Mouse (Mus musculus) splenic B cell, adult 2 months (primary cell): ENCODE measurements at regions not wholly inside any gene's neighbourhood (a gene's known extent, or its start where the extent isn't known, plus 50 kb on each side); places are given as distances from the start of the nearest gene placed in this dataset.

Experiments used
- DNase-seq: peaks from one replicate; pipeline ENCODE4 v3.0.0-alpha.2; 2011; ENCODE audit warnings: low read depth, low spot score
- H3K27me3 ChIP-seq: 2 replicates; pipeline ENCODE4 v1.6.1; 2012; ENCODE audit warnings: mild to moderate bottlenecking, low read length, moderate library complexity, mixed read lengths; ENCODE audit not compliant: control insufficient read depth, poor library complexity, insufficient read depth, severe bottlenecking
- H3K36me3 ChIP-seq: 2 replicates; pipeline ENCODE4 v1.6.1; 2012; ENCODE audit warnings: mild to moderate bottlenecking, low read length, moderate library complexity, mixed read lengths; ENCODE audit not compliant: control insufficient read depth, poor library complexity, insufficient read depth, severe bottlenecking

DNA sequence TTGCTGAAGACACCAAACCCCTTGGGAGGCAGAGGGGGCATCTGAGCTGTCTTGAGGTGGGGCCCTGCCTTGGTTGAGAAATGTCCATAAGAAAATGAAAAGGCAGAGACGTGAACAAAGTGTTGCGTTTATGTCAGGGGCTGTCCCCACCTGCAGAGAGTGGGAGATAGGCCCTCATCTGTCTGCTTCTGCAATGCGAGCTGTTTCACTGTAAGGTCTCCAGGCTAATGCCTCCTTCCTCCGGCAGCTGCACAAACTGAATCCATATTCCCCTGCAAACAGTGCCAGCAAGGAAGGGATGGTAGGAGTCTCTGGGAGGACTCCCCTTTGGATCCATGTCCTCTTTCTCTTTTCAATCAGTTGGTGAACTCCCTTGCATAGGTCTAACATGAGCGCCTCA, 263.0 kb downstream of the Sorl1 start:
- H3K27me3 ChIP-seq = no peaks in the 10 kb centered on the region
- DNase-seq = no peak
- H3K36me3 ChIP-seq = no peaks in the 10 kb centered on the region

DNA sequence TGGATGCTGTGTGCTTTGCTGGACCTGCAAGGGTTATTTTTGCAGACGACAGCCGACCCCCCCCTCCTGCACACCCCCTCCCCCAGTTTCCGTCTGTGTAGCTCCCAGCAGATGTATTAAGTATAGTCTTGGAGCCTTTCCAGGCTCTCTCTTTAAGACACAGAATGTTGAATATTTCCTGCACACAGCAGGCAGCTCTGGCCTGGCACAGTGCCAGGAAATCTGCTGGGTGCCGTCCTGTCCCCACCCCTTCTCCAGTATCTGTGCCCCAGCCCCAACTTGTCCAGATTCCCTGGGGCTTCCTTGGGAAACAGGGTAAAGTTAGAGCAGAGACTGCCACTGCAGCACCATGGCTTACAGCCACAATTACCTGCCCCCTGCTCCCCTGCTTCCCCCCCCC, 263.4 kb downstream of the Sorl1 start:
- DNase-seq = no peak
- no peaks in the 10 kb centered on the region for H3K27me3 ChIP-seq
- no peaks in the 10 kb centered on the region for H3K36me3 ChIP-seq

DNA sequence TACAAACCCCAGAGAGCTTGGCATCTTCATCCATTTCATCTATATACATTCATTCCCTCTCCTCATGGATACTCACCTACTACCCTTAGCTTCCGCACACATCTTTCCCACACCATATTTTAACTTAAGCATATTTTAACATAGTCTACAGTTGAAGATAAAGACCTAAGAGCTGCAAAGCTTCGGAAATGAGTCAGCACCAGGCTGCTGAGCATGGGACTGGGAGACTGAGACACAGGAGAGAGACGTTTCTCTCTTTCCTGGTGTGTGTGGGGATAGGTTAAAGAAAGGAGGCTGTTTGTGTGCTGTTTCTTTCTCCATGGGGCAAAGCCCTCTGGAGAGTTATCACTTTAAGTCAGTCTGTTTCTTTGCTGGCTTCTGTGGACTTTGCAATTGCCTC, 264.3 kb downstream of the Sorl1 start:
- no peak for DNase-seq
- no peaks in the 10 kb centered on the region for H3K27me3 ChIP-seq
- no peaks in the 10 kb centered on the region for H3K36me3 ChIP-seq

DNA sequence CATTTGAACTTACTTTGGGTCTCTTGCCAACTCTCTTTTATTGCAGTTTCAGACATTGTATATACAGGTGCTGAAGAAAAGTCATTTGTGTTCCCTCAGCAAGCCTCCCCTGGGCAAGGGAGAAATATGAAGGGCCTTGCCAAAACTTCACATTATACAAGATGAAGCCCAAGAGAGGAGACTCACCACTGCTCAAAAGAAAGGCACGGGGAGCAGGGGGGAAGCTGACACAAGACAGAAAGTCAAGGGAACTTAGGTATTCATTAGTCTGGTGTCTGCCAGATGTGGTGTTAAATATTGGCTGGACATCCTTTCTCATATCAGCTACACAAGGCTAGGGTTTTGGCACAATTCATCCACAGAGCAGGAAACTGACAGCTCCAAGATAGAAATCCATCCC, 272.0 kb downstream of the Sorl1 start:
- no peaks in the 10 kb centered on the region for H3K36me3 ChIP-seq

DNA sequence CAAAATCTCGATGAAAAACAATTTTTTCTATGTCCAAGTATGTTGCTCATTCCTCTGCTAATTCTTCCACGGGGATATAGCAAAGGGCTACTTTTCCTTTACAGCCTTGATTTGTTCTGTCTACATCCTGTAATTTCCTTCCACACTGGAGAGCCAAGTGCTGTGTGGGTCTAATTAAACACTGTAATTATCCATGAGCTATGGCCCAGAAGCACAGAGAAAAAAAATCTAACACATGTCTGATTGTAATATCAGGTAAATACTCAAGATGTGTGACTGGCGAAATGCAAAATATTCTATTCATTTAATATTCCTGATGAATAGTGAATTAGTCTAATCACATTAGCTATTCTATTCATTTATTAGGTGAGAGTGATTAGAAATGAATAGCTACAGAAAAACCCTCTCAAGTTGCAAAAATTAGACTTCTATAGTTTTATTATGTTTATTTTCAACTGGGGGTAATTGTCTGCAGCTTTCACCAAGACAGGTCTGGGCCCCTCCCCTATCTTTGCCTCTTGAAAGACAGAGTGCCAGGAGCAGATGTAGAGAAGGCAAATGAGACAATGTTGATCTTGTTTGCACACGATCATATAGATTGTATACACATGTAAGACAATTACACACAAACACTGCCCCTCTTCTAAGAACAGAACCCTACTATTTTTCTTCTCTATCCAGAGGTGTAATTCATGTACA, 274.3 kb downstream of the Sorl1 start:
- no peaks in the 10 kb centered on the region for H3K27me3 ChIP-seq
- H3K36me3 ChIP-seq = no peaks in the 10 kb centered on the region
- DNase-seq = no peak

More for the DNA sequence above, 272.0 kb downstream of the Sorl1 start:
- H3K27me3 ChIP-seq = no peaks in the 10 kb centered on the region
- no peak for DNase-seq

DNA sequence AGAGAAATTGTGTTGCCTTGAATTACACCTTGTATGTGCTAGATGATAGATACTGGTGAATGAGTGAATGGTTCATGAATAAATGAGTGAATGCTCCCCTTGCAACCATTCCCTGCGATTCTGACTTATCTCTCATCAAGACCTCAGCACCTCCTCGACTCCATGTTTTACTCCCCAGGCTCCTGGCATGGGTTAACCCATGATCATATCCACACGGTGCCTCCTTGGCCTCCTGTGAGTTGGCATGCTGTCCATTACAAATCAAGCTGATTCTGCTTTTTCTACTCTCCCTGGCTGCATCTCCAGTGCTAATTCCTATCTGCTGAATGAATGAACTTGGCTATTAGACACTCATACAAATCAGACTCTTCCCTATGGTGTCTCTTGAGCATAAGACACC, 279.5 kb downstream of the Sorl1 start:
- no peaks in the 10 kb centered on the region for H3K27me3 ChIP-seq
- no peaks in the 10 kb centered on the region for H3K36me3 ChIP-seq
- DNase-seq = no peak

DNA sequence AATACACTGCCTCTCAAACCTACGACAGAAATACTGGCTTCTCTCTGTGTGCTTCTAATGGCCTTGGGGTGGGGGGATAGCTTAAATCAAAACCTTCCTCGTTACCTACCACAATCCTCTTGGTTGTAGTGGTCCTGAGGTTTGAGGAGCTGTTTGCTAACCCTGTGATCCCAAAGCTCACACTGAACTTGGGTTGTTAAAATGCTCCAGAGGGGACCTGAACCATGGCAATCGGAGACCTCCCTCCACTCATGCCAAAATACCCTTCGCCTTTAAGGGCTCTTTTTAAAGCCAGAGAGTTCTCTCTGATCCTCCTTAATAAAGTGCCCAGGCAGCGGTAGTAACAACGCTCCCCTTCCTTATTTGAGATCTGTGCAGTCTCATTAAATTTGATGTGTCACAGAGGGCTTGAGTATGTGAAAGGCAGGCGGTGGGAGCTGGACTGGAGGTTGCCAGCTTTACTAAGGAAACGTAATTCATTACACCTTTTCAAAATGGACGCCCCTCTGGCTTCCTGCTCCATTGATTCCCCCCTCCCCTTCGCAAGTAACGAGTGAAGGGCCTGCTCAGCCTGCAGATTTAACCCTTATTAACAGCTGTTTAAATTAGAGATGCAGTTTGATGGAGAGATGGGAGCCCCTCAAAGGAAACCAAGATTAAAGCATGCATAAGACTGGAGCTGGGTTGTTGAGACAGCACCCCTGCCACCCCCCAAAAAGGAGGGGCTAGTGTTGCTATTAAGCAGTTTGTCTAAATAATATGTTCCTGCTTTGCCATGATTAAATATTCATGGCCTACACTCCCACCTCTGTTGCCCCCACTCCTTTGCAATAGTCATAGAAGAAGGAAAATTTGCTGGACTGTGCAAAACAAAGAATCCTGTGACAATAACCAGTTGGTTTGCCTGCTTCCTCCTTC, 289.4 kb downstream of the Sorl1 start:
- H3K27me3 ChIP-seq = no peaks in the 10 kb centered on the region
- H3K36me3 ChIP-seq = no peaks in the 10 kb centered on the region

GRCm38 (mm10) chr9:41833408-41833807, 290.7 kb downstream of the Sorl1 start:
- H3K27me3 ChIP-seq = no peaks in the 10 kb centered on the region
- no peaks in the 10 kb centered on the region for H3K36me3 ChIP-seq
- no peak for DNase-seq

More for the DNA sequence above, 289.4 kb downstream of the Sorl1 start:
- no peak for DNase-seq

DNA sequence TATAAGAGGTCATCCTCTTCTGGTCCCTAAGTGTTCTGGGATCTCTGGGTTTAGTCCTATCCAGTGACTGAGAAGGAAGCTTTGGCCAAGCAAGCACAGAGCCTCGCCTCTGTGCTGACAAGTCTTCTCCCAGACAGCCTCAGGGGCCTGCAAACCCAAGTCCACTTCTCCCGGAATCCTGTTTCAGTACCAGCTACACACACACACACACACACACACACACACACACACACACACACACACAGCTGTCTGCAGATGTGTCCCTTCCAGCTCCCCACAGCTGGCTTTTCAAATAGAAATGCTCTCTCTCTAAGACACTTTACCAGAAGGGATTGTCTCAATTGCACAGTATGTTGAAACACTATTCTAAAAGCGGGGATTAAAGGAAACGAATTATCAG, 296.7 kb downstream of the Sorl1 start:
- DNase-seq = no peak
- no peaks in the 10 kb centered on the region for H3K36me3 ChIP-seq
- no peaks in the 10 kb centered on the region for H3K27me3 ChIP-seq

- DNase-seq = no peak
- no peaks in the 10 kb centered on the region for H3K36me3 ChIP-seq
- no peaks in the 10 kb centered on the region for H3K27me3 ChIP-seq
These were observed 302.7 kb downstream of the Sorl1 start for GRCm38 (mm10) chr9:41821401-41821800.

- H3K36me3 ChIP-seq = no peaks in the 10 kb centered on the region
- DNase-seq = no peak
- no peaks in the 10 kb centered on the region for H3K27me3 ChIP-seq
These were observed 306.2 kb downstream of the Sorl1 start for GRCm38 (mm10) chr9:41817740-41818461.

GRCm38 (mm10) chr9:41815921-41816320, 308.2 kb downstream of the Sorl1 start:
- DNase-seq = no peak
- Histone ChIP-seq H3K36me3 (no peaks in the 10 kb centered on the region), H3K27me3 (no peaks in the 10 kb centered on the region)

- no peaks in the 10 kb centered on the region for H3K36me3 ChIP-seq
- no peaks in the 10 kb centered on the region for H3K27me3 ChIP-seq
- DNase-seq = no peak
These were observed 314.8 kb downstream of the Sorl1 start for GRCm38 (mm10) chr9:41809291-41809690.

DNA sequence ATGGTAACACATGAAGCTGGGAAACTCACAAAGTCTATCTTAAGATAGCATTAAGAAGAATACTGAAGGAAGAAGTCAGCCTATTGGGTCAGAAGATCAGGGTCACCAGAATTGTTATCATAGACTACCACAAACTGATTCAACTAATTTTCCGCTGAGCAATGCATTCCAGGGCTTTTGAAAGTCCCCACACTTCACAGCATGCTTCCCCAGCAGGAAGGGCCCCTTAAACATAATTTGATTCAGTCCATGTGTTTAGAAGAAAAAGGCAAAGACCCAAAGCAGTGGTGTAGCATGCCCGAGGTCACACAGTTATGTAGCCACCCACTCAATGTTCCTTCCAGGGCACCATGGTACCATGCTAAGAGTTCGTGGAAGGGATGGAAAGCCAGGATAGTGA, 315.3 kb downstream of the Sorl1 start:
- Histone ChIP-seq H3K36me3 (no peaks in the 10 kb centered on the region), H3K27me3 (no peaks in the 10 kb centered on the region)
- DNase-seq = no peak

GRCm38 (mm10) chr9:41806289-41806621, 317.8 kb downstream of the Sorl1 start:
- no peaks in the 10 kb centered on the region for H3K36me3 ChIP-seq
- H3K27me3 ChIP-seq = no peaks in the 10 kb centered on the region
- no peak for DNase-seq
